Mouse (Mus musculus) myocyte (in vitro differentiated cells): ENCODE data around the gene Ankrd27.

ENCODE experiments used
- MYOD1 ChIP-seq, 3 experiments: IDR thresholded peaks; one replicate each; pipeline ENCODE4 v1.6.1; 2011; ENCODE audit warnings: control low read depth in 2 of 3, low read depth in 2 of 3, mild to moderate bottlenecking in 2 of 3, moderate library complexity in 1 of 3; ENCODE audit not compliant: insufficient read length in 2 of 3, control insufficient read depth in 1 of 3
- POLR2A ChIP-seq: IDR thresholded peaks from one replicate; pipeline ENCODE4 v1.6.1; 2011; ENCODE audit warnings: low read depth, mild to moderate bottlenecking, control low read depth, moderate library complexity; ENCODE audit not compliant: insufficient read length

DNA sequence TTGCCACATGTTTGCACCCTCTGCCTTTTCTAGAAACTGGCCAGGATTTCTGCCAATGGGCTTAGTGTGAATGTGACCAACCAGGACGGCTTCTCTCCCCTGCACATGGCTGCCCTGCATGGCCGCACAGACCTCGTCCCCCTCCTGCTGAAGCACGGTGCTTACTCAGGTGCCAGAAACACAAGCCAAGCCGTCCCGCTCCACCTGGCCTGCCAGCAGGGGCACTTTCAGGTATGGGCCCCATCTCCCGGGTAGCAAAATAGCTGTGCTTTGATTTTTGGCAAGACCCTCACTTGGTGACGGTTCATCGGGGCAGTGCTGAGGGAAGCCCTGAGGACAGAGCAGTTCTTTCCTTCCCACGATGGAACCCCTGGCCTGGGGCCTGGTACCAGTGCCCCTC, 41.3 kb downstream of the Ankrd27 start:
- TF ChIP-seq POLR2A, result no peak
- no peak for TF ChIP-seq MYOD1 (IDR thresholded peaks at IDR 0.05; ENCODE audit: control insufficient read depth in 1 of 3, insufficient read length in 2 of 3, low read depth in 2 of 3)
